Mouse (Mus musculus): ENCODE results near the gene Synrg.

- no peak for TF ChIP-seq POLR2A (IDR thresholded peaks at IDR 0.05; ENCODE audit: low read depth, low read length)
- peak; percentile 29; the same call in 1 of the 2 replicates for TF ChIP-seq CTCF (conservative IDR thresholded peaks at IDR 0.05; ENCODE audit: insufficient read depth, insufficient read length, low read depth, low read length)
Measured at GRCm38 (mm10) chr11:84009001-84009400, 44.8 kb downstream of the Synrg start.

Measured in kidney, adult 2 months (tissue).